Mouse (Mus musculus) hindbrain, embryonic 16.5 days (tissue): Measurements from ENCODE around the gene Dcakd. TPM values are rescaled to one million over a fixed set of nuclear protein-coding genes. Genes with fewer than 3 reads are reported as not detected.

Source experiments
- ATAC-seq: fragments of 200-750 bp; cut with Nextera tagmentation; 2 replicates; pipeline ENCODE4 v1.8.0; 2017; ENCODE audit warnings: moderate TSS enrichment, moderate library complexity
- H3K27ac ChIP-seq: fragments of 300-500 bp; sonication (generic); 2 replicates; pipeline ENCODE4 v1.5.1; 2014; ENCODE audit warnings: low read depth, mild to moderate bottlenecking, control low read depth, low read length, moderate library complexity
- H3K27me3 ChIP-seq: fragments of 300-500 bp; sonication (generic); replicated peaks from 2 replicates; pipeline ENCODE4 v1.6.1; 2014; ENCODE audit warnings: low read length; ENCODE audit not compliant: control insufficient read depth, insufficient read depth
- H3K36me3 ChIP-seq: fragments of 300-500 bp; sonication (generic); 2 replicates; pipeline ENCODE4 v1.6.1; 2014; ENCODE audit warnings: mild to moderate bottlenecking, low read length, moderate library complexity, mixed read lengths; ENCODE audit not compliant: control insufficient read depth, insufficient read depth
- H3K4me1 ChIP-seq: fragments of 300-500 bp; sonication (generic); 2 replicates; pipeline ENCODE4 v1.6.1; 2014; ENCODE audit warnings: low read depth, low read length; ENCODE audit not compliant: control insufficient read depth, insufficient read depth
- H3K4me2 ChIP-seq: fragments of 300-500 bp; sonication (generic); 2 replicates; pipeline ENCODE4 v1.6.1; 2014; ENCODE audit warnings: mild to moderate bottlenecking, low read length, control low read depth, moderate library complexity
- H3K4me3 ChIP-seq: fragments of 300-500 bp; sonication (generic); 2 replicates; pipeline ENCODE4 v1.5.1; 2014; ENCODE audit warnings: mild to moderate bottlenecking, low read length, control low read depth, moderate library complexity
- H3K9ac ChIP-seq: fragments of 300-500 bp; sonication (generic); 2 replicates; pipeline ENCODE4 v1.6.1; 2014; ENCODE audit warnings: low read depth, mild to moderate bottlenecking, control low read depth, low read length, moderate library complexity
- H3K9me3 ChIP-seq: fragments of 300-500 bp; sonication (generic); 2 replicates; pipeline ENCODE4 v1.6.1; 2014; ENCODE audit warnings: mild to moderate bottlenecking, low read length, moderate library complexity; ENCODE audit not compliant: control insufficient read depth
- WGBS: fragments of 180-500 bp; shearing (Covaris S2); extraction: QIAGEN DNeasy Blood & Tissue Kit; methylation state at CpG from one replicate; pipeline ENCODE4 v1.1.7; 2014; 5-methylcytosine and 5-hydroxymethylcytosine counted together
- polyA plus RNA-seq: library from polyadenylated mRNA; unstranded; fragments of >200 nt; fragmentation: Nextera tagmentation; extraction: Ambion mirVana; gene quantifications from 2 replicates; pipeline ENCODE4 v1.2.1, GENCODE M21; 2015

Gene Dcakd
- polyA plus RNA-seq, 1 experiment from 2014 or later, result 132 TPM

GRCm38 (mm10) chr11:103068272-103068671, 40.1 kb upstream of the Dcakd start:
- 95% methylated on average over 4 of the region's 4 CpGs for WGBS
- no peak overlapping the region for H3K4me3 ChIP-seq
- no peak overlapping the region for H3K4me2 ChIP-seq
- ATAC-seq, result no peak
- H3K9me3 ChIP-seq, result no peaks in the 10 kb centered on the region
- H3K9ac ChIP-seq, result no peak overlapping the region
- H3K27me3 ChIP-seq, result no peaks in the 10 kb centered on the region
- H3K27ac ChIP-seq, result no peak overlapping the region
- H3K4me1 ChIP-seq, result no peaks in the 10 kb centered on the region
- H3K36me3 ChIP-seq, result peaks cover 34% of the 10 kb centered on the region

GRCm38 (mm10) chr11:103067457-103068001, 39.4 kb upstream of the Dcakd start:
- Histone ChIP-seq H3K9ac (no peak overlapping the region), H3K27ac (no peak overlapping the region), H3K4me3 (no peak overlapping the region), H3K4me2 (no peak overlapping the region), H3K9me3 (no peaks in the 10 kb centered on the region), H3K27me3 (no peaks in the 10 kb centered on the region), H3K4me1 (no peaks in the 10 kb centered on the region), H3K36me3 (peaks cover 34% of the 10 kb centered on the region)
- 85% methylated on average over 8 of the region's 8 CpGs for WGBS
- no peak for ATAC-seq

GRCm38 (mm10) chr11:103067051-103067361, 38.9 kb upstream of the Dcakd start:
- H3K27ac ChIP-seq, result no peak overlapping the region
- peaks cover 34% of the 10 kb centered on the region for H3K36me3 ChIP-seq
- no peak overlapping the region for H3K4me3 ChIP-seq
- 90% methylated on average over 6 of the region's 6 CpGs for WGBS
- no peak for ATAC-seq
- no peak overlapping the region for H3K9ac ChIP-seq
- H3K4me1 ChIP-seq, result no peaks in the 10 kb centered on the region
- no peak overlapping the region for H3K4me2 ChIP-seq
- no peaks in the 10 kb centered on the region for H3K9me3 ChIP-seq
- H3K27me3 ChIP-seq, result no peaks in the 10 kb centered on the region

- no peak overlapping the region for H3K9ac ChIP-seq
- H3K4me3 ChIP-seq, result no peak overlapping the region
- H3K27ac ChIP-seq, result no peak overlapping the region
- peaks cover 37% of the 10 kb centered on the region for H3K36me3 ChIP-seq
- H3K9me3 ChIP-seq, result no peaks in the 10 kb centered on the region
- no peak for ATAC-seq
- no peak overlapping the region for H3K4me2 ChIP-seq
- 96% methylated on average over 14 of the region's 14 CpGs for WGBS
- no peaks in the 10 kb centered on the region for H3K27me3 ChIP-seq
- H3K4me1 ChIP-seq, result no peaks in the 10 kb centered on the region
Observed at GRCm38 (mm10) chr11:103066191-103067050, 38.3 kb upstream of the Dcakd start.

- no peaks in the 10 kb centered on the region for H3K4me1 ChIP-seq
- H3K27me3 ChIP-seq, result no peaks in the 10 kb centered on the region
- no peak for ATAC-seq
- WGBS, result 73% methylated on average over 3 of the region's 3 CpGs
- no peaks in the 10 kb centered on the region for H3K9me3 ChIP-seq
- peaks cover 36% of the 10 kb centered on the region for H3K36me3 ChIP-seq
- no peak overlapping the region for H3K9ac ChIP-seq
- no peak overlapping the region for H3K4me3 ChIP-seq
- no peak overlapping the region for H3K27ac ChIP-seq
- no peak overlapping the region for H3K4me2 ChIP-seq
Observed at GRCm38 (mm10) chr11:103058499-103059085, 30.5 kb upstream of the Dcakd start.

GRCm38 (mm10) chr11:103056636-103057035, 28.5 kb upstream of the Dcakd start:
- H3K27ac ChIP-seq, result no peak overlapping the region
- no peak overlapping the region for H3K4me3 ChIP-seq
- no peak for ATAC-seq
- H3K9ac ChIP-seq, result no peak overlapping the region
- H3K36me3 ChIP-seq, result peaks cover 34% of the 10 kb centered on the region
- no peaks in the 10 kb centered on the region for H3K4me1 ChIP-seq
- H3K9me3 ChIP-seq, result no peaks in the 10 kb centered on the region
- H3K4me2 ChIP-seq, result no peak overlapping the region
- WGBS, result 97% methylated on average over 7 of the region's 7 CpGs
- H3K27me3 ChIP-seq, result no peaks in the 10 kb centered on the region

GRCm38 (mm10) chr11:103054798-103055197, 26.7 kb upstream of the Dcakd start:
- Histone ChIP-seq H3K27me3 (no peaks in the 10 kb centered on the region), H3K27ac (no peak overlapping the region), H3K4me1 (no peaks in the 10 kb centered on the region), H3K9me3 (no peaks in the 10 kb centered on the region), H3K36me3 (peaks cover 24% of the 10 kb centered on the region), H3K4me2 (no peak overlapping the region), H3K4me3 (no peak overlapping the region), H3K9ac (no peak overlapping the region)
- WGBS, result 46% methylated on average over 6 of the region's 6 CpGs
- ATAC-seq, result no peak

- H3K9me3 ChIP-seq, result no peaks in the 10 kb centered on the region
- no peaks in the 10 kb centered on the region for H3K27me3 ChIP-seq
- H3K4me2 ChIP-seq, result no peak overlapping the region
- 93% methylated on average over 18 of the region's 18 CpGs for WGBS
- H3K27ac ChIP-seq, result no peak overlapping the region
- ATAC-seq, result no peak
- peaks cover 14% of the 10 kb centered on the region for H3K36me3 ChIP-seq
- H3K4me3 ChIP-seq, result no peak overlapping the region
- no peaks in the 10 kb centered on the region for H3K4me1 ChIP-seq
- no peak overlapping the region for H3K9ac ChIP-seq
Observed at GRCm38 (mm10) chr11:103053191-103054076, 25.3 kb upstream of the Dcakd start.

GRCm38 (mm10) chr11:103052078-103052477, 23.9 kb upstream of the Dcakd start:
- 89% methylated on average over 6 of the region's 6 CpGs for WGBS
- H3K36me3 ChIP-seq, result peaks cover 3% of the 10 kb centered on the region; the same call in 1 of the 2 replicates
- no peak overlapping the region for H3K27ac ChIP-seq
- H3K4me2 ChIP-seq, result no peak overlapping the region
- H3K4me3 ChIP-seq, result no peak overlapping the region
- H3K9me3 ChIP-seq, result no peaks in the 10 kb centered on the region
- ATAC-seq, result no peak
- H3K9ac ChIP-seq, result no peak overlapping the region
- no peaks in the 10 kb centered on the region for H3K4me1 ChIP-seq
- no peaks in the 10 kb centered on the region for H3K27me3 ChIP-seq
